Mouse (Mus musculus) bone marrow macrophage, adult 2 months (primary cell): ENCODE results near the gene Cpn1.

Experiments
- CTCF ChIP-seq: IDR thresholded peaks from 2 replicates; pipeline ENCODE4 v1.5.1; 2012; ENCODE audit warnings: low read depth, mild to moderate bottlenecking, low read length, moderate library complexity
- POLR2A ChIP-seq: IDR thresholded peaks from 2 replicates; pipeline ENCODE4 v1.6.1; 2012; ENCODE audit warnings: mild to moderate bottlenecking, low read depth, low read length, borderline replicate concordance

GRCm38 (mm10) chr19:44000720-44001119 lies 14.4 kb upstream of the Cpn1 start:
- TF ChIP-seq CTCF = no peak
- no peak for TF ChIP-seq POLR2A
